Mouse (Mus musculus) hindbrain, postnatal 0 days (tissue): ENCODE data around the gene Tgm2. TPM values are rescaled to one million over a fixed set of nuclear protein-coding genes. Genes with fewer than 3 reads are reported as not detected.

ENCODE experiments used
- ATAC-seq: fragments of 200-750 bp; cut with Nextera tagmentation; 2 replicates; pipeline ENCODE4 v1.8.0; 2017; ENCODE audit warnings: mild to moderate bottlenecking, moderate TSS enrichment, moderate library complexity
- DNase-seq: peaks from one replicate; pipeline ENCODE4 v3.0.0-alpha.2; 2015; ENCODE audit warnings: low spot score
- H3K27ac ChIP-seq: fragments of 300-500 bp; sonication (generic); 2 replicates; pipeline ENCODE4 v1.5.1; 2014; ENCODE audit warnings: mild to moderate bottlenecking
- H3K27me3 ChIP-seq: fragments of 300-500 bp; sonication (generic); 2 replicates; pipeline ENCODE4 v1.6.1; 2014; ENCODE audit warnings: low read length, mixed read lengths; ENCODE audit not compliant: insufficient read depth
- H3K36me3 ChIP-seq: fragments of 300-500 bp; sonication (generic); 2 replicates; pipeline ENCODE4 v1.6.1; 2014; ENCODE audit warnings: low read length, mixed read lengths; ENCODE audit not compliant: insufficient read depth
- H3K4me1 ChIP-seq: fragments of 300-500 bp; sonication (generic); 2 replicates; pipeline ENCODE4 v1.6.1; 2014; ENCODE audit warnings: antibody characterized with exemption, low read length, mixed read lengths; ENCODE audit not compliant: insufficient read depth
- H3K4me2 ChIP-seq: fragments of 300-500 bp; sonication (generic); 2 replicates; pipeline ENCODE4 v1.6.1; 2014; ENCODE audit warnings: low read depth, mild to moderate bottlenecking, low read length, moderate library complexity, mixed read lengths
- H3K4me3 ChIP-seq: fragments of 300-500 bp; sonication (generic); 2 replicates; pipeline ENCODE4 v1.5.1; 2014; ENCODE audit warnings: low read length
- H3K9ac ChIP-seq: fragments of 300-500 bp; sonication (generic); replicated peaks from 2 replicates; pipeline ENCODE4 v1.6.1; 2014; ENCODE audit warnings: mild to moderate bottlenecking, low read length, moderate library complexity, mixed read lengths
- H3K9me3 ChIP-seq: fragments of 300-500 bp; sonication (generic); 2 replicates; pipeline ENCODE4 v1.6.1; 2016; ENCODE audit warnings: low read length, mixed read lengths
- CTCF ChIP-seq: IDR thresholded peaks from 2 replicates; pipeline ENCODE4 v1.5.1; 2016; ENCODE audit warnings: antibody characterized with exemption, control low read depth, low read depth
- WGBS: fragments of 180-500 bp; shearing (Covaris S2); extraction: QIAGEN DNeasy Blood & Tissue Kit; methylation state at CpG from one replicate; pipeline ENCODE4 v1.1.7; 2014; 5-methylcytosine and 5-hydroxymethylcytosine counted together
- polyA plus RNA-seq: library from polyadenylated mRNA; unstranded; fragments of >200 nt; fragmentation: Nextera tagmentation; extraction: Ambion mirVana; gene quantifications from 2 replicates; pipeline ENCODE4 v1.2.1, GENCODE M21; 2015
- total RNA-seq: library from RNA; depleted of rRNA; stranded (reverse); fragments of >200 nt; gene quantifications from 2 replicates; pipeline ENCODE4 v1.2.3, GENCODE M21; 2014

The Tgm2 gene
- total and polyA plus RNA-seq, 2 experiments from 2014 or later: 7.1 to 14.4 TPM

DNA sequence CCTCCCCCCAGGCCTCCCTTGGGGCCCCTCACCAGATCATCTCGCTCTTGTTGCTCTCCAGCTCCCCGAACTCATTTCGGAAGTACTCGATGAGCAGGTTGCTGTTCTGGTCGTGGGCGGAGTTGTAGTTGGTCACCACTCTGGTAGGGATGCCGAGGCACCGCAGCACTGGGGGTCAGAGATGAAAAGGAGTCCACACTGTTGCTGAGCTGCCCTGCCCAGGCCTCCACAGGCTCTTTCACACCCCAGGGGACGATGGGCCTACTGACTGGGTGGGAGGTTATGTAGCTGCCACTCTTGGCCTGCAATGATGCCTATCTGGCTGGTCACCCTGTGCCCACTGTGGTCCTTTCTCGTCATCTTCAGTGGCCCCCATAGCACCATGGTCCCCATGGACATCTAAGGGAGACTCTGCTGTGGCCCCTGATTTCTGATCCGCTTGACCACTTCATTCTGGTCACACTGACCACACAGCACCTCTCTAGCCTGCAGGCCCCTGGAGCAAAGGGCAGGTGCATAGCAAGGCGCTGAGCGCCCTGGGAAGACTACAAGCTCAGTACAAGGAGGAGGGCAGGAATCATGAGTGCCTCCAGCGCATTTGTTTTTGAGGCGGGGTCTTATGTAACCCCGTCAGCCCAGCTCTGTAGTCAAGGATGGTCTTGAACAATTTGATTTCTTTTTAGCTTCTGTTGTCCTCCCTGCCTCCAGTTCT lies 16.8 kb downstream of the Tgm2 start:
- Histone ChIP-seq H3K27me3 (no peaks in the 10 kb centered on the region; the same call in 1 of the 2 replicates), H3K27ac (no peak overlapping the region), H3K4me3 (no peak overlapping the region), H3K4me2 (no peak overlapping the region), H3K9ac (no peak overlapping the region), H3K9me3 (no peaks in the 10 kb centered on the region), H3K36me3 (no peaks in the 10 kb centered on the region), H3K4me1 (0 out of 2 replicates have a peak, but pooled peaks cover 3% of the 10 kb centered on the region)
- DNase-seq: no peak
- TF ChIP-seq CTCF: no peak
- ATAC-seq: no peak
- 91% methylated on average over 16 of the region's 16 CpGs for WGBS

GRCm38 (mm10) chr2:158128461-158129130 lies 17.6 kb downstream of the Tgm2 start:
- Histone ChIP-seq H3K9me3 (no peaks in the 10 kb centered on the region), H3K27me3 (no peaks in the 10 kb centered on the region; the same call in 1 of the 2 replicates), H3K27ac (no peak overlapping the region), H3K9ac (no peak overlapping the region), H3K4me2 (no peak overlapping the region), H3K4me3 (no peak overlapping the region), H3K4me1 (0 out of 2 replicates have a peak, but pooled peaks cover 3% of the 10 kb centered on the region), H3K36me3 (no peaks in the 10 kb centered on the region)
- ATAC-seq (no peak), DNase-seq (no peak)
- TF ChIP-seq CTCF: no peak
- 80% methylated on average over 8 of the region's 8 CpGs for WGBS

DNA sequence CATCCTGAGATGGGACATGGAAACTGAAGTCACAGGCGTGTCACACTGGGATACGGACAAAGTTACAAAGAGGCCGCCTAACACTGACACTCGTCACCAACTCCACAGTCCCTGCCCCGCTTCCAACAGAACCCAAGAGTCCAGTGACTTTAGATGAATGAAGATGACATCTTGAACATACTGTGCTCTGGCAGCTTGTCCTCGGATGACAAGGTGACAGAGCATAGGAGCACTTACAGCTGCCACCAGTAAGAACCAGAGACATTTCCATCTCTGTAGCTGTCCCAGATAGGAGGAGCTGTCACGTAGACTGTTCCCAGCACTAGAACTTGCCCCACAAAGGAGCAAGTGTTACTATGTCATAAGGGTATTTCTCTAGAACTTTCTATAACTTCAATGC lies 18.4 kb downstream of the Tgm2 start:
- no peaks in the 10 kb centered on the region for H3K9me3 ChIP-seq
- no peak for ATAC-seq

DNA sequence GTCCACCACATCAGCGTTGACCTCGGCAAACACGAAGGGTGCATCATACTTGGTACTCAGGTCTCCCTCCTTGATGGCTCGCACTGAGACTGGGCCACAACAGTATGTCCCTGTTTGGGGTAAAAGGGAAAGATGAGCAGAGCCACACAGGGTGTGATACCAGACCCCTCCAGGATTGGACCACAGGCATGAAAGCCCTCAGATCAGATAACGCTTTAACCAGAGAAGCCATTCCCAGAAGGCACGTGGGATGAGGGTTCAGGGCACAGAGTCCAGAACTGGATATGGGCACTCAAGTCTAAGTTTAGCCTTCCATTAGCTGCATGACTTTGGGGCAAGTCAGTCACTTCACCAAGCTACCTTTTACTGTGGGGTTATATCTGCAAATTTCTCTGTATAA lies 19.0 kb downstream of the Tgm2 start:
- no peak for TF ChIP-seq CTCF
- no peak overlapping the region for H3K4me2 ChIP-seq
- WGBS: 91% methylated on average over 6 of the region's 6 CpGs
- no peak for DNase-seq
- no peaks in the 10 kb centered on the region for H3K9me3 ChIP-seq
- no peak overlapping the region for H3K4me3 ChIP-seq
- H3K4me1 ChIP-seq: 0 out of 2 replicates have a peak, but pooled peaks cover 6% of the 10 kb centered on the region
- H3K9ac ChIP-seq: no peak overlapping the region
- H3K27me3 ChIP-seq: no peaks in the 10 kb centered on the region; the same call in 1 of the 2 replicates
- H3K27ac ChIP-seq: no peak overlapping the region
- H3K36me3 ChIP-seq: no peaks in the 10 kb centered on the region
- no peak for ATAC-seq

More for the DNA sequence above, 18.4 kb downstream of the Tgm2 start:
- H3K36me3 ChIP-seq: no peaks in the 10 kb centered on the region
- 86% methylated on average over 7 of the region's 7 CpGs for WGBS
- DNase-seq: no peak
- H3K27ac ChIP-seq: no peak overlapping the region
- no peak overlapping the region for H3K4me3 ChIP-seq
- no peak overlapping the region for H3K4me2 ChIP-seq
- TF ChIP-seq CTCF: no peak
- no peaks in the 10 kb centered on the region; the same call in 1 of the 2 replicates for H3K27me3 ChIP-seq
- H3K9ac ChIP-seq: no peak overlapping the region
- H3K4me1 ChIP-seq: 0 out of 2 replicates have a peak, but pooled peaks cover 3% of the 10 kb centered on the region

DNA sequence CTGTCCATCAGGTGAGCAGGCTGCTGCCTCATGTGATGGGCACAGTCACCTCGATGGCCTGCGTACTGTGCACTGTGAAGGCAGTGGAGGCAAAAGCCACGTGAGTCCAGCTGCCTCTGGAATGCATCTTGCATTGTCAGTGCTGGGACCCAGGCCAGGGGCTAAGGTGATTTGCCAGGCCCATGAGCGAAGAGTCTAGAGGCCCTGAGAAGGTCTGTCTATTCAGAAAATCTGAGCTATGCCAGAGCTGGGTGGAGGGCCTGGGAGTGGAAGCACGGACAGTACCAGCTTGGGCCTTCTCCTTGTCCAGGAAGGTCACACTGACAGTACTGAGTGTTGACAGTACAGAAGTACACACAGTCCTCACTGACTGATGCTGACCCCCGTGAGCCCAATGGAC lies 23.4 kb downstream of the Tgm2 start:
- H3K27ac ChIP-seq: no peak overlapping the region
- H3K36me3 ChIP-seq: no peaks in the 10 kb centered on the region
- H3K4me2 ChIP-seq: no peak overlapping the region
- no peak for TF ChIP-seq CTCF
- H3K4me3 ChIP-seq: no peak overlapping the region
- H3K4me1 ChIP-seq: 0 out of 2 replicates have a peak, but pooled peaks cover 11% of the 10 kb centered on the region
- H3K9ac ChIP-seq: no peak overlapping the region
- no peaks in the 10 kb centered on the region for H3K27me3 ChIP-seq
- ATAC-seq (no peak), DNase-seq (no peak)
- no peaks in the 10 kb centered on the region for H3K9me3 ChIP-seq
- WGBS: 54% methylated on average over 6 of the region's 6 CpGs

DNA sequence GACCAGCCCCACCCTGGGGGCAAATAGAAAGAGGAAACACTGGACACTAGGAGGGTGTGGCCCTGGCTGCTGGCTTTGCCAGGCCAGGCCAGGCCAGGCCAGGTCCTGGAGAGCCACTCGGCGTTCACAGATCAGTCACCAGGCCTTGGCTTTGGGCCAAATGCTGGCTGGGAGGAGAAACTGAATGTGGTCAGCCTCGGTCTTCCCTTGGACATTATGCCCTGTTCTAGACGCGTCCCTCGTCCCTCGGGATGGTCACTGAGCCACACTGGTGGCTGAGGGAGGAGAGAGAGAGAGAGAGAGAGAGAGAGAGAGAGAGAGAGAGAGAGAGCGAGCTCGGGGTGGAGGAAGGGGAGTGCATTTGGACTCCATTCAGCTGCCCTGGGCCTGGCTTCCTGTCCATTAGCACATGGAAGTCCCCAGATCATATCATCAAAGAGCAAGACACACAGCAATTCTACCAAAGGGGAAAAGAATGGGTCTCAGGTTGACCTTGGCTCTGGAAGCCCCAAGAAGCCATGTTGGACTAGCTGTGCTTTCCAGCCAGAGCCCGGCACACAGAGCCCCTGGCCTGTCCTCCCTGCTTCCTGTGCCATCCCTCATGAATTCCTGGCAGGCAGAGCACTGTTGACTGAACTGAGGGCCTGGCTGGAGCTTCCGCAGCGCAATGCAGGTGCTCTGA lies 24.4 kb downstream of the Tgm2 start:
- H3K36me3 ChIP-seq: no peaks in the 10 kb centered on the region
- no peak for TF ChIP-seq CTCF
- H3K27ac ChIP-seq: no peak overlapping the region
- peak; percentile 66 for DNase-seq
- peak; percentile 62; the same call in 1 of the 2 replicates for ATAC-seq
- H3K9me3 ChIP-seq: no peaks in the 10 kb centered on the region
- 0 out of 2 replicates have a peak, but pooled peaks cover 11% of the 10 kb centered on the region for H3K4me1 ChIP-seq
- 37% methylated on average over 12 of the region's 12 CpGs for WGBS
- H3K4me3 ChIP-seq: no peak overlapping the region
- no peak overlapping the region for H3K4me2 ChIP-seq
- no peaks in the 10 kb centered on the region for H3K27me3 ChIP-seq
- H3K9ac ChIP-seq: no peak overlapping the region
